Mouse (Mus musculus): ENCODE results near the gene 9530003J23Rik.
"Not testable (repeated sequence)": the region's sequence is repeated elsewhere in the genome, so short reads cannot be mapped to it uniquely, and the experiment has no call there.

The 9530003J23Rik gene

GRCm38 (mm10) chr10:117225094-117225493 is 13.4 kb downstream of the 9530003J23Rik start:
- peak in 1 of 2 experiments; percentile 23 for DNase-seq

- DNase-seq, result peak; percentile 97 to 99
Measured at GRCm38 (mm10) chr10:117224102-117224990, 14.2 kb downstream of the 9530003J23Rik start, which contains the start of gene Yeats4. Gene Yeats4 (minus strand): TSS chr10:117224507.

GRCm38 (mm10) chr10:117223758-117224101 is 14.8 kb downstream of the 9530003J23Rik start:
- no peak for DNase-seq

GRCm38 (mm10) chr10:117222821-117223220 is 15.7 kb downstream of the 9530003J23Rik start:
- DNase-seq, result no peak

GRCm38 (mm10) chr10:117218351-117218750 is 20.2 kb downstream of the 9530003J23Rik start:
- DNase-seq, result no peak

- no peak for DNase-seq
Measured at GRCm38 (mm10) chr10:117217246-117217840, 21.2 kb downstream of the 9530003J23Rik start.

GRCm38 (mm10) chr10:117216793-117217192 is 21.7 kb downstream of the 9530003J23Rik start:
- DNase-seq, result peak; percentile 23 to 59

GRCm38 (mm10) chr10:117216132-117216495 is 22.4 kb downstream of the 9530003J23Rik start:
- DNase-seq, result no peak

GRCm38 (mm10) chr10:117215409-117216131 is 22.9 kb downstream of the 9530003J23Rik start:
- DNase-seq, result no peak

GRCm38 (mm10) chr10:117211023-117211422 is 27.5 kb downstream of the 9530003J23Rik start:
- DNase-seq, result no peak

- peak; percentile 13 to 48 for DNase-seq
Measured at GRCm38 (mm10) chr10:117209469-117209938, 29.0 kb downstream of the 9530003J23Rik start.

GRCm38 (mm10) chr10:117208787-117209186 is 29.7 kb downstream of the 9530003J23Rik start:
- not testable (repeated sequence) for DNase-seq

GRCm38 (mm10) chr10:117208221-117208620 is 30.3 kb downstream of the 9530003J23Rik start:
- DNase-seq, result no peak

- DNase-seq, result no peak
Measured at GRCm38 (mm10) chr10:117206070-117206469, 32.4 kb downstream of the 9530003J23Rik start.

GRCm38 (mm10) chr10:117203558-117203981 is 34.9 kb downstream of the 9530003J23Rik start:
- DNase-seq, result no peak

- DNase-seq, result no peak
Measured at GRCm38 (mm10) chr10:117202981-117203557, 35.4 kb downstream of the 9530003J23Rik start.

- no peak for DNase-seq
Measured at GRCm38 (mm10) chr10:117199701-117200100, 38.8 kb downstream of the 9530003J23Rik start.

- DNase-seq, result no peak
Measured at GRCm38 (mm10) chr10:117196696-117197095, 41.8 kb downstream of the 9530003J23Rik start.

GRCm38 (mm10) chr10:117195748-117196147 is 42.8 kb downstream of the 9530003J23Rik start:
- DNase-seq, result no peak

GRCm38 (mm10) chr10:117195005-117195404 is 43.5 kb downstream of the 9530003J23Rik start:
- no peak for DNase-seq

GRCm38 (mm10) chr10:117193364-117193763 is 45.1 kb downstream of the 9530003J23Rik start:
- no peak for DNase-seq

GRCm38 (mm10) chr10:117185399-117186089 is 53.0 kb downstream of the 9530003J23Rik start:
- no peak for DNase-seq

Measured in cerebellum, postnatal 25 days (tissue).